Mouse (Mus musculus) spleen, adult 2 months (tissue): ENCODE data around the gene Farp2.

Source experiments
- CTCF ChIP-seq: fragments of 200-500 bp; IDR thresholded peaks from 2 replicates; pipeline ENCODE4 v1.5.1; 2011; ENCODE audit warnings: mild to moderate bottlenecking, inconsistent platforms; ENCODE audit not compliant: insufficient read depth, insufficient read length, insufficient replicate concordance; ENCODE audit errors: extremely low read depth
- POLR2A ChIP-seq: fragments of 200-500 bp; IDR thresholded peaks from 2 replicates; pipeline ENCODE4 v1.6.1; 2011; ENCODE audit warnings: low read depth, low read length, inconsistent platforms

DNA sequence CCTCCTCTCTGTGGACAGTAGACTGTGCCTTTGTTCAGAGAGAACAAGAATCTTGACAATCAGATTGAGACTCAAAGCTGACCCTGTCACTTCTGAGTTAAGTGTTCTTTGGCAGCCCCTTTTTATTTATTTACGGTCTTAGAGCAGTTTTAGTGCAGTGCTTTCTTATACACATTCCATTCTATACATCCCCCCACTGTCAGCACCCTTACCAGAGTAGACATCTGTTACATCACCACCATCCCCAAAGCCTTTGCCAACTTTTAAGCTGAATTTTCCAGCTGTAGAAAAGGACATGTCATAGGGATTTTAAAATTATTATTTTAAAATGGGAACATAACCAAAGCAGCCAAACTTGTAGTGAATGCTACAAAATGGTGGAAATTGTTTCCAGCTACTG lies 10.4 kb downstream of the Farp2 start:
- TF ChIP-seq CTCF, result no peak
- no peak for TF ChIP-seq POLR2A
